16 mouse cellular contexts compared by ENCODE assay signal in genomic region chr3:132939006-132939405, GRCm38 (mm10). TPM values are rescaled to one million over a fixed set of nuclear protein-coding genes. Genes with fewer than 3 reads are reported as not detected.
DNase-seq lines count a peak whose midpoint lies in the region; ATAC-seq and TF ChIP-seq lines count a peak whose summit lies in the region.
"Had no signal": no experiment of that assay in that cellular context is flagged by ENCODE, and none has a peak within 500 bp of the region (broad histone marks: within the 10 kb centered on the region; RNA-seq: fewer than 3 reads in every experiment).

No protein-coding gene starts in this region.

- DNase-seq in gastrocnemius, adult 2 months, result peak; percentile 25
- DNase-seq in gastrocnemius, adult 8-10 months (ENCODE audit: low spot score in 2 of 2), result no peak
- DNase-seq in lung, postnatal 0 days (ENCODE audit: low spot score), result no peak
- DNase-seq in lung, postnatal 25 days (ENCODE audit: low spot score), result no peak
- DNase-seq in kidney, postnatal 0 days (ENCODE audit: low spot score), result peak; percentile 10
- no peak for DNase-seq in spleen, adult 12 weeks (ENCODE audit: low spot score)
- no peak for DNase-seq in forebrain, embryonic 14.5 days (ENCODE audit: low spot score)
- DNase-seq: cerebellum, adult 18-20 months; cerebellum, postnatal 25 days; gastrocnemius, postnatal 14 days; midbrain, embryonic 14.5 days; thymus, postnatal 25 days had no signal

- no peak overlapping the region for H3K27ac ChIP-seq in gastrocnemius, adult 2 months
- H3K27ac ChIP-seq in lung, postnatal 0 days (ENCODE audit: low read length), result peak overlapping the region; percentile 91
- no peak overlapping the region for H3K27ac ChIP-seq in kidney, postnatal 0 days
- H3K27ac ChIP-seq in forebrain, embryonic 14.5 days (ENCODE audit: low read depth, low read length), result no peak overlapping the region
- H3K27ac ChIP-seq: embryonic facial prominence, embryonic 15.5 days; liver, embryonic 12.5 days had no signal

- no peak for TF ChIP-seq EP300 in lung, postnatal 0 days (IDR thresholded peaks at IDR 0.05)

- no peak for ATAC-seq in lung, postnatal 0 days
- no peak for ATAC-seq in kidney, postnatal 0 days (replicated peaks; ENCODE audit: low FRiP score, low read depth)
- ATAC-seq in forebrain, embryonic 14.5 days, result no peak
- ATAC-seq: liver, embryonic 12.5 days had no signal

- H3K4me3 ChIP-seq in gastrocnemius, adult 2 months, result no peak overlapping the region
- H3K4me3 ChIP-seq in lung, postnatal 0 days (ENCODE audit: low read depth, low read length), result no peak overlapping the region
- H3K4me3 ChIP-seq in kidney, postnatal 0 days (replicated peaks; ENCODE audit: low read depth, low read length), result no peak overlapping the region
- H3K4me3 ChIP-seq in forebrain, embryonic 14.5 days (ENCODE audit: low read depth, low read length), result no peak overlapping the region
- H3K4me3 ChIP-seq: embryonic facial prominence, embryonic 15.5 days; liver, embryonic 12.5 days; myocyte had no signal

- H3K9me3 ChIP-seq in lung, postnatal 0 days (ENCODE audit: low read length), result no peaks in the 10 kb centered on the region
- no peaks in the 10 kb centered on the region for H3K9me3 ChIP-seq in kidney, postnatal 0 days (replicated peaks; ENCODE audit: low read length)
- H3K9me3 ChIP-seq in forebrain, embryonic 14.5 days (replicated peaks; ENCODE audit: control insufficient read depth, low read length), result no peaks in the 10 kb centered on the region
- H3K9me3 ChIP-seq: embryonic facial prominence, embryonic 15.5 days; liver, embryonic 12.5 days had no signal

- H3K4me1 ChIP-seq in lung, postnatal 0 days (ENCODE audit: insufficient read depth, low read depth, low read length), result peaks cover 3% of the 10 kb centered on the region; the same call in 1 of the 2 replicates
- H3K4me1 ChIP-seq in kidney, postnatal 0 days (replicated peaks; ENCODE audit: insufficient read depth, low read length), result peaks cover 2% of the 10 kb centered on the region; the same call in 1 of the 2 replicates
- H3K4me1 ChIP-seq in forebrain, embryonic 14.5 days (ENCODE audit: control insufficient read depth, insufficient read depth, low read length), result 0 out of 2 replicates have a peak, but pooled peaks cover 6% of the 10 kb centered on the region

- H3K27me3 ChIP-seq in lung, postnatal 0 days (replicated peaks; ENCODE audit: insufficient read depth, low read length), result no peaks in the 10 kb centered on the region
- H3K27me3 ChIP-seq in kidney, postnatal 0 days (ENCODE audit: insufficient read depth, low read length), result no peaks in the 10 kb centered on the region
- no peaks in the 10 kb centered on the region for H3K27me3 ChIP-seq in forebrain, embryonic 14.5 days (replicated peaks; ENCODE audit: control insufficient read depth, insufficient read depth, low read length)
- H3K27me3 ChIP-seq: embryonic facial prominence, embryonic 15.5 days; liver, embryonic 12.5 days had no signal

- TF ChIP-seq CTCF in gastrocnemius, adult 2 months (IDR thresholded peaks at IDR 0.05), result no peak
- no peak for TF ChIP-seq CTCF in lung, postnatal 0 days (IDR thresholded peaks at IDR 0.05)
- TF ChIP-seq CTCF in kidney, postnatal 0 days (IDR thresholded peaks at IDR 0.05; ENCODE audit: low read depth), result no peak

- intact Hi-C loops in gastrocnemius, adult 2 months (cut with DNase I), result no loop called here

- H3K9ac ChIP-seq in lung, postnatal 0 days (replicated peaks; ENCODE audit: low read depth), result no peak overlapping the region
- no peak overlapping the region for H3K9ac ChIP-seq in kidney, postnatal 0 days (ENCODE audit: low read depth, low read length)
- H3K9ac ChIP-seq in forebrain, embryonic 14.5 days (ENCODE audit: low read length), result no peak overlapping the region
- H3K9ac ChIP-seq: embryonic facial prominence, embryonic 15.5 days; liver, embryonic 12.5 days had no signal

- WGBS in lung, postnatal 0 days, result 59% methylated on average over 8 of the region's 8 CpGs
- WGBS in kidney, postnatal 0 days, result 52% methylated on average over 8 of the region's 8 CpGs
- WGBS in forebrain, embryonic 14.5 days, result 89% methylated on average over 8 of the region's 8 CpGs

- no peak overlapping the region for H3K4me2 ChIP-seq in lung, postnatal 0 days (replicated peaks; ENCODE audit: low read depth, low read length)
- no peak overlapping the region for H3K4me2 ChIP-seq in kidney, postnatal 0 days (ENCODE audit: low read length)
- H3K4me2 ChIP-seq in forebrain, embryonic 14.5 days (ENCODE audit: low read length), result no peak overlapping the region
- H3K4me2 ChIP-seq: embryonic facial prominence, embryonic 15.5 days; liver, embryonic 12.5 days had no signal

- no peaks in the 10 kb centered on the region for H3K36me3 ChIP-seq in lung, postnatal 0 days (ENCODE audit: insufficient read depth, low read length)
- no peaks in the 10 kb centered on the region for H3K36me3 ChIP-seq in kidney, postnatal 0 days (ENCODE audit: insufficient read depth, low read length)
- no peaks in the 10 kb centered on the region for H3K36me3 ChIP-seq in forebrain, embryonic 14.5 days (ENCODE audit: control insufficient read depth, insufficient read depth, low read length)
- H3K36me3 ChIP-seq: embryonic facial prominence, embryonic 15.5 days; liver, embryonic 12.5 days had no signal

RNA-seq across cellular contexts. Expression of gene Npnt, which starts 11.1 kb away (rescaled TPM):
- 1 to 10 TPM; 4.5 to 7.4 TPM for total RNA-seq in gastrocnemius, adult 2 months (2021)
- 1 to 10 TPM; 1.1 to 6.7 (median 3.8) TPM for total RNA-seq in gastrocnemius, adult 8-10 months (2022)
- 298 and 352 TPM in 2 replicates for polyA plus RNA-seq in lung, postnatal 0 days (2015; fragmentation: Nextera tagmentation; extraction: Ambion mirVana)
- 229 and 252 TPM in 2 replicates for polyA plus RNA-seq in kidney, postnatal 0 days (2015; fragmentation: Nextera tagmentation; extraction: Ambion mirVana)
- polyA plus RNA-seq in forebrain, embryonic 14.5 days (2014; fragmentation: Nextera tagmentation; extraction: Ambion mirVana), result 6.4 and 7.6 TPM in 2 replicates
- total RNA-seq: megakaryocyte, adult 5-6 weeks had no signal

Comparison
In these comparisons a context has a peak if more than half of its experiments do, and no peak if none do; other contexts are left out.
1. DNase-seq: peak in gastrocnemius, adult 2 months (single experiment) and kidney, postnatal 0 days (single experiment); none in gastrocnemius, adult 8-10 months (0 of 2), lung, postnatal 0 days (single experiment), lung, postnatal 25 days (single experiment), spleen, adult 12 weeks (single experiment) and forebrain, embryonic 14.5 days (single experiment).
2. RNA of gene Npnt, which starts 11.1 kb away (polyA plus RNA-seq): 298 to 352 TPM in lung, postnatal 0 days and 229 to 252 TPM in kidney, postnatal 0 days; 6.4 to 7.6 TPM in forebrain, embryonic 14.5 days; every median in the first group is over 10 times any median in the second.